Mouse (Mus musculus) left cerebral cortex, adult 9 months (tissue): ENCODE data around the gene Kif26a.
A peak's percentile ranks its signal among the peaks of the same experiment; 100 is the strongest.

Source experiments
- DNase-seq, 2 experiments: peaks; one replicate each; pipeline ENCODE4 v3.0.0; 2022; ENCODE audit warnings: low spot score in 2 of 2

Kif26a gene

GRCm38 (mm10) chr12:112145875-112146651 is at the start of gene Kif26a:
Gene Kif26a, plus strand, starts transcription at chr12:112146208.
- DNase-seq: no peak

GRCm38 (mm10) chr12:112096733-112097117 is 49.3 kb upstream of the Kif26a start:
- no peak for DNase-seq

DNA sequence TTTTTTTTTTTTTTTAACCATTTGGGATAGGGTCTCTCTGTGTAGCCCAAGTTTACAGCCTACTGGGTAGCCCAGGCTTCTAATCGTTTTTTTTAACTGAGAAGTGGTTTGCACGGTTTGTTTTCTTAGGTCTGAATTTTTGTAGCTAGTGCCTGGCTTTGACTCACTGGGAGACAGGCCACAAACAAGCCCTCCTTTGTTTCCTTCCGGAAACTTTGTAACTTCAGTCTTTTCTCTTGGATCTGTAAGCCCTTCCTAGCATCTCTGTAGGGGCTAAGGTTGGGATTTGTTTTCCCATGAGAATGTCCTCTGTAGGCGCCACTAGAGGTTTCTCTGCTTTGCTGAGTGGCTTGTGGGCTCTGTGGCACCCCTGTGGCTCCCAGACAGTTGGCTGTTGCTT is 45.9 kb upstream of the Kif26a start:
- no peak for DNase-seq

DNA sequence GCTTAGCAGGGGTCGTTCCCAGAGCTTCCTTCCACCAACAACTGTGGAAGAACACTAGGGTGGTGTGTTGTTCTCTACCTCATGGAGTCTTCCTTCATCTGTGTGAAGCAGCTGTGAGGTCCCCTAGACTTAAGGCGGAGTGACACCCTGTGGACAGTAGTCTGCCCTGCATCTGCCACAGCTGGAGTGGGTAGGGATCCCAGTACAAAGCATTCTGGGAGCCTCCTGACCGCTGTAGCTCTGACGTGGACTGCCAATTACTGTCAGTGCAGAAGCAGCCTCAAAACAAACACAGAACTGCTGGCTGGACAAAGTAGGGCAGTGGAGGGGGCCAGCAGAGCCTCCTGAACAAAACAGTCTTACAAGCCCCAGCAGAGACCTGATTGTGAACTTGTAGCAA is 45.0 kb upstream of the Kif26a start:
- no peak for DNase-seq

GRCm38 (mm10) chr12:112103179-112103578 is 42.8 kb upstream of the Kif26a start:
- DNase-seq: no peak

DNA sequence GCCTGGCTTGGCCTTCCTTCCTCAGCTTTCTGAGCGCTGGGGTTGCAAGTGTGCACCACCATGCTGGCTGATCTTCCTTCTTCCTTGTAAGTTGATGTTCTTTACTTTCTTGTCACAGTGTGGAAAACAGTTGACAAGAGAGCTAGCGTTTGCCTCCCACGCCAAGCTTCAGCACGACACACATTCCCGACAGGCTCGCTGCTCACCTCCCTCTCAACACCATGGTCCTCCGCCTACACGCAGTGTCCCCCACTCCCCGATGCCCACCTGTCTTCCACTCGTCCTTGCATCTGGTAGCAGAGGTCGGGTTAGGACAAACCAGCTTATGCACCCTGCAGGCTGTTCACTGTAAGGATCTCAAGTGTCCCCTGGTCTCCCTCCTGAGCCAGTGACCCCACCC is 41.1 kb upstream of the Kif26a start:
- no peak for DNase-seq

- no peak for DNase-seq
These were observed 39.5 kb upstream of the Kif26a start, which contains the start of gene Aspg for GRCm38 (mm10) chr12:112106541-112106971. Gene Aspg, plus strand, starts transcription at chr12:112106679.

DNA sequence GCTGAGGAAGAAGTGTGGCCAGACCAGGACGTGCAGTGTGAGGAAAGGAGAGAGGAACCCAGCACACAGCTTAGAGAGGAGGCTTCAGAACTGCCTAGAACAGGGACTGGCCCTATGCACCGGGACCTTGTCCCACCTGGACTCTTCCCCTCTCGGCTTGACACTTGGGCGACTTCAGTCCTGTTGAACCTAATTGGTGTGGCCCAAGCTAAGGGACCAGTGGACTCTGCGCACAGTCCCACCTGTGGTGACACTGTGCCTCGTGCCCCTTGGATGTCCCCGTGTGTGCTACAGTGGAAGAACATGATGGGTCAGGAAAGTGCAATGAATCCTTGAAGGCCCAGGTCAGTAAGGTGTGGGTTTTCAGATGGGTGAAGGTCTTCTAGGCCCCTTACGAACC is 38.3 kb upstream of the Kif26a start:
- no peak for DNase-seq

GRCm38 (mm10) chr12:112108696-112109445 is 37.1 kb upstream of the Kif26a start:
- no peak for DNase-seq

DNA sequence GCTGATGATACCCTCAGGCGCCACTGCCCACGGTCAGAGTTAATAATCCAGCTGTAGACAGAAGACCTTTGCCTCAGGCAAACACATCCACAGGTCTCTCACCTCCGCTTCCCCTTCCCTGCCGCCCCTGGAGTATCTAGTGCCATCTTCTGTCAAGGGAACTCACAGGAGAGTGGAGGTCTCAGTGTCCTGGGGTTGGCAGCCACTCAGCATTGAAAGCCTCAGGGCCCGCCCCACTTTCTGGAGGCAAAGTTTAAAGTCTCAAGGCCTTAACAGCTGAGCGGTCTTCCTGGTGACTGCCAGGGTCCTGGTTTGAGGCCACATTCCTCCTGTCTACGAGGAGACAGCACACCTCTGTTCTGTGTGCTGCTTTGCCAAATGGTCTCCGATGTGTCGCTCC is 36.3 kb upstream of the Kif26a start:
- DNase-seq: no peak

GRCm38 (mm10) chr12:112111323-112111722 is 34.7 kb upstream of the Kif26a start:
- DNase-seq: no peak

GRCm38 (mm10) chr12:112112235-112112634 is 33.8 kb upstream of the Kif26a start:
- no peak for DNase-seq

DNA sequence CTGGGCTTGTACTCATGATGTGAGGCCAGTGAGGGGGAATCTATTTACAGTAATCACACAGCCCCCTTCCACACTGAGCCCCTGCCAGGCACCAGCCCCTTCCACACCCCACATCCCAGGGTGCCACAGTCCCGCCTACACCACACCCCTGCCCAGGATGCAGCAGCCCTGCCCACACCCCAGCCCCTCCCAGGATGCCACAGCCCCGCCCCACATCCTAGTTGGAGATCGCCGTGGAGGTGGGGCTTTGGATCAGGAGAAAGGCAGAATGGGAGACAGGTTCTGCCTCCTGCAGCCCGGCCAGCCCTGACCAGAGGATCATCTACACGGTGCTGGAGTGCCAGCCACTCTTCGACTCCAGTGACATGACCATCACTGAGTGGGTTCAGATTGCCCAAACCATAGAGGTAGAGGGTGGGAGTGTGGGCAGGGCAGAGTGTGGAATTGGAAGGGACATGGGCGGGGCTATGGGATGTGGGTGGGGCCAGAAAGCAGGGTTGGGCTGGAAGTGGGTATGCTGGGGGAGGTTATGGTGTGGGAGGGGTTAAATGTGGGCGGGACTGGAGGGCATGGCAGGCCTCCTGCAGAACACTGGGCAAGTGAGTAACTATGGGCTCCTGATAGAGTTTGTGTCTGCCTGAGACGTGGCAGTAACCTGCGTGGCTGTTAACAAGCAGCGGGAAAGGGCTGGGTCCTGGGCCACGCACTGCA is 33.2 kb upstream of the Kif26a start:
- no peak for DNase-seq

- peak; percentile 43 to 90 for DNase-seq
These were observed 32.3 kb upstream of the Kif26a start for GRCm38 (mm10) chr12:112113710-112114109.

DNA sequence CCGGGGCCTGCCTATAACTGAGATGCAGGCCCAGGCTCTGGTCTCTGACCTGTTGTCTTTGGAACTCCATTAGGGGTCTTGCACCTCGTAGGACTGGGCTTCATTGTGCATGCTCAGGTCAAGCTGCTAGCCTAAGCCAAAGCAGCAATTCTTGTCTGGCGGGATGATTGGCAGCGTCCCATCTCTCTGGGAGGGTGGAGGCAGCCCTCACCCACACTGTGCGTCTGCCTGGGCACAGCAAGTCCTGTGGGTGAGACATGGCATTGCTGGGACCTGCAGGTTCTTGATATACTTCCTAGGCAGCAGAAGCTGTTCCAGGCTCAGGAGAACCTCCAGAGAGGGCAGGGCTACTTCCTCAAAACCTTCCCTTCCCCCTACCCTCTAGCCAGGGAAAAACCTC is 29.0 kb upstream of the Kif26a start:
- DNase-seq: no peak

DNA sequence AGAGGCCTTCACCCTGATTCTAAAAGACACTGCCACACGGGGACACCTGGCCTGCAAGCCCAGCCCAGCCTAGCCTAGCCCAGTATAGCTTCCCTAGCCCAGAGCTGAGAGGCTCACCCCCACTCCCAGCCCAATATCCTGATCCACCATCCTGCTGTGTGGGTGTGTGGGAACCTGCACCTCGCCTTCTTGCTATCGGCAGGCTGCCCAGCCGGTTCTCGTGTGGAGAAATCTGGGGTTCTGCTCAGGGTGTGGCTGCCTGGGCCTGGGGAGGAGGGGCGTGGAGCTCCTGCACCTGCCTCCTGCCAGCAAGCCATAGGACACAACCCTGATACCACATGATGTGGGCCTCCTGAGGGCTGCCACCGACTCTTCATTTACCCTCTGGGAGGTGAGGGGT is 28.4 kb upstream of the Kif26a start:
- DNase-seq: peak; percentile 43 to 88

DNA sequence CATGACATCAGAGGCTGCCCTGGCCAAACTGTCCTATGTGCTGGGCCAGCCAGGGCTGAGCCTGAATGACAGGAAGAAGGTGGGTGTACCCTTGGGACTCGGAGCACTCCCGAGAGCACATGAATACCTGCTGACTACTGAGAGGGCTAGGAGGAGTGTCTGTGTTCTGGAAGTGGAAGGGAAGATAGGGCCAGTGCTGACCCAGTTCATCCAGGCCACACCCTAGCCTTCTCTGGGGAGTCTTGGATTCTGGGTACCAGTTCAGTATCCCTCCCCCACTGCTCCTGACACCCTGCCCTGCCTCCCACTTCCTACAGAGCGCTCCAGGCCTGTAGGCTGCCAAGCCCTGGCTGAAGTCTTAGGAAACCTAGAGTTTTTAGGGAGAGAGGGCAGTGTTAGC is 24.8 kb upstream of the Kif26a start:
- no peak for DNase-seq

DNA sequence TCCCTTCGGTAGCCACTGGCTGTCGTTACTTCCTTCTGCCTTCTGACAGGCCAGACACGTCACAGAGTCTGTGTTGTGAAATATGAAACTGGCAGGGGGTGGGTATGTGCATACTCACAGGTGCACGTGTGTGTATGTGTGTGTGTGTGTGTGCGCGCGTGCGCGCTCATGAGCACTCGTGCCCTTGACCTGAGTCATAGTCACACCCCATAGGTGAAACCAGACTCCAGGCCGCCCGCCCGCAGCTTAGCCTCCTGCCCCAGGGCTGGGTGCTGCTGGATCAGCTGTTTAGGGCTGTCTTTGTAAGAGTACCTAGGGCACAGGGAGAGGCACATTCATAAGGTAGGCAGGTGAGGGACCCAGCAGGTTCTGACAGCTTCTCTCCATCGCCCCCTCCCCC is 20.1 kb upstream of the Kif26a start:
- no peak for DNase-seq

DNA sequence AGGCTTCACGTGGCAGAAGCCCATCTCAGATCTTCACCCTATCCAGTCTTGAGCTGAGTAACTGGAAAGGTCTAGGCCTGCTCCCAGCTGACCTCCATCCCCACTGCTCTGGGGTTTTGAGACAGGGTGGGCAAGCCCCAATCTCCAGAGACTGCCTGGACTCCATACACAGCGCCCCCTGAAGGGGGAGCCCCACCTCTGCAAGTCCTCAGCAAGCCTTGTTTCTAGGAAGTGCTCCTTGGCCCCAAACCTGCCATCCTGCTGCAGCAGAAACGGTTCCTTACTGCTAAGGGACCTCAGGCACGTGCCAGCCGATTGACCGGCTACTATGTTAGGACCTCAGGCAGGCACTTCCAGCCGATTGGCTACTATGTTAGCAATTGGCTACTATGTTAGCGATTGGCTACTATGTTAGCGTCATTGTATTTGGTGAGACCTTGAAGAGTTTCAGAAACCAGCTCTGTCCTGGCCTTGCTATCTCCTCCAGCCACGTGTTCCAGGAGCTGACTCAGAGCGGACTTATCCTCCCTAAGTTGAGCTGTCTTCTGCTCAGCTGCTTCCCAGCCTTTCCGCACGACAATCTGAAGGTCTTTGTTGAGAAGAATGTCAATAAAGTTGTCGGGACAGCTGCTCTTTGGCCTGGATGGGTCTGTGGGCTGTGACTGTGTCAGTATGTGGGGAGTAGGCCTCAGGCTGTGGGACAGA is 18.9 kb upstream of the Kif26a start:
- DNase-seq: no peak

- no peak for DNase-seq
These were observed 17.5 kb upstream of the Kif26a start for GRCm38 (mm10) chr12:112128526-112128925.

GRCm38 (mm10) chr12:112129300-112129856 is 16.6 kb upstream of the Kif26a start:
- DNase-seq: no peak
